Mouse (Mus musculus) CH12.LX (cell line): ENCODE measurements around the gene Baz2b. TPM values are rescaled to one million over a fixed set of nuclear protein-coding genes. Genes with fewer than 3 reads are reported as not detected.
"Not testable (repeated sequence)": the region's sequence is repeated elsewhere in the genome, so short reads cannot be mapped to it uniquely, and the experiment has no call there.

Experiments
- DNase-seq: peaks from one replicate; pipeline ENCODE4 v3.0.0-alpha.2; 2013; ENCODE audit errors: extremely low read depth
- H3K27ac ChIP-seq: 2 replicates; pipeline ENCODE4 v1.5.1; 2012; ENCODE audit warnings: low read depth, mild to moderate bottlenecking, control low read depth, moderate library complexity; ENCODE audit not compliant: insufficient read depth
- H3K27me3 ChIP-seq: replicated peaks from 2 replicates; pipeline ENCODE3; 2012; ENCODE audit warnings: inconsistent platforms
- H3K36me3 ChIP-seq, 2 experiments: replicated peaks in 1 of 2; 2 replicates each; pipeline versions ENCODE3 to v1.6.1; 2012; ENCODE audit warnings: inconsistent platforms in 1 of 2, low read length in 1 of 2, mild to moderate bottlenecking in 1 of 2, mixed read lengths in 1 of 2, moderate library complexity in 1 of 2; ENCODE audit not compliant: control insufficient read depth in 1 of 2, insufficient read depth in 1 of 2
- H3K4me1 ChIP-seq, 2 experiments: 2 replicates each; pipeline ENCODE4 v1.6.1; 2012; ENCODE audit warnings: inconsistent platforms in 1 of 2, moderate library complexity in 1 of 2; ENCODE audit not compliant: insufficient read depth in 2 of 2, control insufficient read depth in 1 of 2
- H3K4me2 ChIP-seq: 2 replicates; pipeline ENCODE4 v1.6.1; 2012; ENCODE audit warnings: low read depth, mild to moderate bottlenecking, control low read depth; ENCODE audit not compliant: poor library complexity, insufficient read depth, severe bottlenecking
- H3K4me3 ChIP-seq, 3 experiments: fragments of 150-350 bp in 1 of 3; sonication (generic) in 1 of 3; replicated peaks in 1 of 3; 2 replicates each; pipeline versions ENCODE3 to v1.5.1; 2011 to 2012; ENCODE audit warnings: low read depth in 2 of 3, low read length in 2 of 3, mild to moderate bottlenecking in 2 of 3, moderate library complexity in 2 of 3, control low read depth in 1 of 3, improper control_type of control experiment in 1 of 3, inconsistent platforms in 1 of 3, mixed read lengths in 1 of 3; ENCODE audit not compliant: poor library complexity in 1 of 3
- H3K79me2 ChIP-seq: replicated peaks from 2 replicates; pipeline ENCODE4 v1.6.1; 2012; ENCODE audit warnings: mild to moderate bottlenecking, moderate library complexity; ENCODE audit not compliant: control insufficient read depth, poor library complexity, insufficient read depth, severe bottlenecking; ENCODE audit errors: extremely low read depth
- H3K9ac ChIP-seq: 2 replicates; pipeline ENCODE4 v1.6.1; 2012; ENCODE audit warnings: low read depth, mild to moderate bottlenecking, control low read depth, moderate library complexity; ENCODE audit not compliant: insufficient read depth
- H3K9me3 ChIP-seq: replicated peaks from 2 replicates; pipeline ENCODE3; 2012; ENCODE audit warnings: low read length, inconsistent platforms, mixed read lengths
- CTCF ChIP-seq, 2 experiments: IDR thresholded peaks in 1 of 2; conservative IDR thresholded peaks in 1 of 2; 2 replicates each; pipeline ENCODE4 v1.5.1; 2011 to 2012; ENCODE audit warnings: low read depth in 2 of 2, low read length in 2 of 2, improper control_type of control experiment in 1 of 2, inconsistent platforms in 1 of 2, mild to moderate bottlenecking in 1 of 2, moderate library complexity in 1 of 2
- ZNF384 ChIP-seq: IDR thresholded peaks from 2 replicates; pipeline ENCODE4 v1.6.1; 2012; ENCODE audit warnings: low read depth, low read length, improper control_type of control experiment, inconsistent platforms
- dilution Hi-C: fragments of 300-500 bp; cut with MboI; formaldehyde crosslinking; loops from 2 replicates; pipeline ENCODE4 v1.14.3; 2020; ENCODE audit warnings: low sequenced_read_pairs; ENCODE audit not compliant: extremely low pct_unique_long_range_greater_than_20kb, extremely low pct_ligation_motif_present
- in situ Hi-C: fragments of 300-500 bp; cut with MboI; formaldehyde crosslinking; loops from 3 replicates; pipeline ENCODE4 v1.14.3; 2019; ENCODE audit warnings: low sequenced_read_pairs, low pct_ligation_motif_present, low pct_unique_long_range_greater_than_20kb, mixed read lengths
- polyA plus RNA-seq: library from polyadenylated mRNA; unstranded; fragments of >175 nt; gene quantifications from 2 replicates; pipeline ENCODE4 v1.2.1, GENCODE M21; 2012; ENCODE audit warnings: low read depth; ENCODE audit not compliant: insufficient read length
- total RNA-seq, 2 experiments: library from RNA; depleted of rRNA; stranded (reverse); fragments of 300-350 nt in 1 of 2; fragments of >200 nt in 1 of 2; gene quantifications; 2 replicates each; pipeline ENCODE4 v1.2.3; 2012 to 2014

Gene Baz2b
- total and polyA plus RNA-seq, 3 experiments, result 17.3 to 36.3 (median 31.9) TPM

DNA sequence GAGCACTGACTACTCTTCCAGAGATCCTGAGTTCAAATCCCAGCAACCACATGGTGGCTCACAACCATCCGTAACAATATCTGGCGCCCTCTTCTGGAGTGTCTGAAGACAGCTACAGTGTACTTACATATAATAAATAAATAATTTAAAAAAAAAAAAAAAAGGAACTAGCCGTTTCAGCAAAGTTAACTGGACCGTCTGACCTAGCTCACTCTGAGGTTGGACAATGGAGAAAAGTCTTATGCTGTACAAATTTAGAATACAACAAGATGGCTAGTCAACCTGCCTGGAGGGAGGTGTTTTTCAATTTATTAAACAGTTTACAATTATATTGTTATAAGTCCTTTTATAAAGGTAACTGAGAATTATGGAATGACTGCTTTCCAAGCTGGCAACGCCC lies 357.8 kb downstream of the Baz2b start:
- H3K9ac ChIP-seq, H3K4me1 ChIP-seq, H3K4me3 ChIP-seq, in situ Hi-C loops, H3K9me3 ChIP-seq, H3K79me2 ChIP-seq, H3K27ac ChIP-seq, H3K27me3 ChIP-seq, DNase-seq, H3K36me3 ChIP-seq, H3K4me2 ChIP-seq, dilution Hi-C loops: not testable (repeated sequence)
- TF ChIP-seq ZNF384 (peak; percentile 54; the same call in 1 of the 2 replicates), CTCF (conservative IDR thresholded peaks at IDR 0.05 in 1 of 2, IDR thresholded peaks at IDR 0.05 in 1 of 2; ENCODE audit: low read depth in 2 of 2, low read length in 2 of 2) (0 out of 4 replicates have a peak, but pooled peaks of 1 of the 2 experiments have one; percentile 2)

Other genes with a start within 250 kb of the Baz2b start
- 40.0 and 44.5 TPM in 2 replicates for gene March7, start within 50 bp of the Baz2b start, total RNA-seq (2012; rRNA removed)
- 121 and 149 TPM in 2 replicates for gene March7, start within 50 bp of the Baz2b start, total RNA-seq (2014; rRNA removed)
- gene March7, start within 50 bp of the Baz2b start, polyA plus RNA-seq, result 52.1 and 53.7 TPM in 2 replicates
- not detected in 2 replicates for gene Cd302, start 74.6 kb upstream of the Baz2b start, total RNA-seq (2012; rRNA removed)
- gene Cd302, start 74.6 kb upstream of the Baz2b start, total RNA-seq (2014; rRNA removed), result not detected in 2 replicates
- not detected in 2 replicates for gene Cd302, start 74.6 kb upstream of the Baz2b start, polyA plus RNA-seq
- 18.8 and 32.2 TPM in 2 replicates for gene Ly75, start 173.5 kb upstream of the Baz2b start, total RNA-seq (2012; rRNA removed)
- 13.8 and 14.5 TPM in 2 replicates for gene Ly75, start 173.5 kb upstream of the Baz2b start, total RNA-seq (2014; rRNA removed)
- 10.1 and 10.6 TPM in 2 replicates for gene Ly75, start 173.5 kb upstream of the Baz2b start, polyA plus RNA-seq